Mouse (Mus musculus): ENCODE data around the gene Kdm8. TPM values are rescaled to one million over a fixed set of nuclear protein-coding genes. Genes with fewer than 3 reads are reported as not detected.

Gene Kdm8
- total and polyA plus RNA-seq, 2 experiments from 2014 or later: 3.8 to 4.0 TPM

DNA sequence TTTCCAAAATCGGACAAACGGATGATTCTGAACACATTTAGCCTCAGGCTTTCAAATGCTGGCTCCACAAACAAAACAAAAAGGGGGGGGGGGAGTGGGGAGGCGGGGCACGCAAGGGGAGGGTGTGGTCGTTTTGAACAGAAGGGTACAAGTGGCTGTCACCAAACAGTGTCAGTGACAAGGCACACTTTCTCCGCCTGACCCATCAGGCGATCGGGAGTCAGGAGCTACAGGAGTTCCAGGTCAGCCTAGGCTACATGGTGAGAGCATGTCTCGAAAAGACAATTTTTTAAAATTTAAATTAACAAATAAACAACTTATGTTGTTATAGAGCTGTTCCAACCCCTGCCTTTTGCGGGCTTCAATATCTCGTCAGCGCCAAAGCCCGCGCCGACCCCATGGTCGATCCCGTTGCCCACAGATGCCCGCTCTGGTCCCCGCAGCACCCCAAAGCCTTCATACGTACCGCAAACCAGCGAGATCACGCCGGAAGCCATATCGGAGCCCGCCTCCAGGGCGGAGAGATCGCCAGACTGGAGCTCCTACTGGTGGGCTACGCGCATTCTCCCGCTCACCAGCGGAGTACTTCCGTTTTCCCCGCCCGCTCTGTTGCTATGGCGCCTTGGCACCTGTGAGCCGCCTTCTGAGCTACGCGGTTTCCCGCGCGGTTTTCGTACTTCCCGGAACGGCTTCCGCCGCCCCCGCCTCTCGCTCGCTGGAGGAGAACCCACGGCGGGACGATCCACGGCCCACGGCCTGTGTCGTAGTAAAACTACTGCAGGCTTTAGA is 46.7 kb downstream of the Kdm8 start, which contains the start of gene Nsmce1:
Gene Nsmce1, minus strand, starts transcription at position 650 of the 789 bp plus-strand sequence.
- Histone ChIP-seq H3K9me3 (replicated peaks; ENCODE audit: control insufficient read depth, low read length) (no peaks in the 10 kb centered on the region), H3K4me3 (ENCODE audit: low read depth, low read length) (peak within 1 kb of the TSS; percentile 67), H3K9ac (replicated peaks; ENCODE audit: low read depth, low read length) (peak within 1 kb of the TSS; percentile 61), H3K27me3 (ENCODE audit: control insufficient read depth, insufficient read depth, low read length) (no peaks in the 10 kb centered on the region), H3K36me3 (replicated peaks; ENCODE audit: control insufficient read depth, insufficient read depth, low read length) (peaks cover 2% of the 10 kb centered on the region), H3K4me2 (ENCODE audit: low read depth, low read length) (peak within 1 kb of the TSS; percentile 80), H3K4me1 (ENCODE audit: control insufficient read depth, insufficient read depth) (peaks cover 19% of the 10 kb centered on the region), H3K27ac (ENCODE audit: low read depth) (peak within 1 kb of the TSS; percentile 84)
- under 1% methylated on average over 56 of the region's 56 CpGs for WGBS
- TF ChIP-seq EP300 (IDR thresholded peaks at IDR 0.05; ENCODE audit: low read depth) (peak; percentile 51; the same call in 1 of the 2 replicates), CTCF (IDR thresholded peaks at IDR 0.05; ENCODE audit: low read depth) (peak; percentile 37)
- ATAC-seq (ENCODE audit: insufficient read depth, low read depth) (peak; percentile 99), DNase-seq (ENCODE audit: low spot score) (peak; percentile 96)

DNA sequence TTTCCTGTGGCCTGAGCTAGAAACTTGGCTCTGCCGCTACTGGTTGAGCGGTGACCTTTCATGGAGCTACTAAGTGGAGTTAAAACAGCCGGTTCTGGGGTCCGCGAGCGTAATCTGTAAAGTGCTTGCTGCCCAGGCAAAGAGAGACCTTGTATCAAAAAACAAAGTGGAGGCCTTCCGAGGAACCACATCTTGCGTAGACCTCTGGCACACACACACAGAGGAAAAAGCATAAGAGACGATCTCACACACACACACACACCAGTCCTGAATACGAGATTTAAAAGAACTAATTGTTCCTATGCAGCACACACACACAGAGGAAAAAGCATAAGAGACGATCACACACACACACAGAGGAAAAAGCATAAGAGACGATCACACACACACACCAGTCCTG is 47.3 kb downstream of the Kdm8 start:
- Histone ChIP-seq H3K27ac (ENCODE audit: low read depth) (peak overlapping the region; percentile 84), H3K9me3 (replicated peaks; ENCODE audit: control insufficient read depth, low read length) (no peaks in the 10 kb centered on the region), H3K4me2 (ENCODE audit: low read depth, low read length) (peak overlapping the region; percentile 80), H3K4me3 (ENCODE audit: low read depth, low read length) (peak overlapping the region; percentile 67), H3K27me3 (ENCODE audit: control insufficient read depth, insufficient read depth, low read length) (no peaks in the 10 kb centered on the region), H3K9ac (replicated peaks; ENCODE audit: low read depth, low read length) (peak overlapping the region; percentile 61), H3K4me1 (ENCODE audit: control insufficient read depth, insufficient read depth) (peaks cover 19% of the 10 kb centered on the region), H3K36me3 (replicated peaks; ENCODE audit: control insufficient read depth, insufficient read depth, low read length) (no peaks in the 10 kb centered on the region; the same call in 1 of the 2 replicates)
- ATAC-seq (ENCODE audit: insufficient read depth, low read depth) (no peak), DNase-seq (ENCODE audit: low spot score) (no peak)
- WGBS: 20% methylated on average over 12 of the region's 12 CpGs
- TF ChIP-seq EP300 (IDR thresholded peaks at IDR 0.05; ENCODE audit: low read depth) (no peak), CTCF (IDR thresholded peaks at IDR 0.05; ENCODE audit: low read depth) (no peak)

DNA sequence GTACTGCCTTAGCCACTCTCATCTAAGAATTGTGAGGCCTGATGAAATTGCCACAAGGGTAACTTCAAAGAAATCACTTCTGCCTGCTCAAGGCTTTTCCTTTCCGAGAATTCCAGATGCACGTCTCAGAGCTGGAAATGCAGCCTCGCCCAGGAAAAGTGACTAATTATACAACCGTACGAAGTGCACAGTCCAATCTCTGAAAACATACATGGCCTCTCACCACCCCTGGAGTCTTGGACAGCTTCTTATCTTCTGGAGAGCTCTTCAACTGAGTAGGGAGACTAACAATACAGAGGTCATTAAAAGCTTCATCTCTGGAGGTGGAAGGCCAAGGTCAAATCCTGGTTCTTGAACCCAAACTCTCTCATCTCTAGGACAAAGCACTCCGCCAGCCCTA is 48.1 kb downstream of the Kdm8 start:
- no peak overlapping the region for H3K4me2 ChIP-seq (ENCODE audit: low read depth, low read length)
- DNase-seq (ENCODE audit: low spot score) (no peak), ATAC-seq (ENCODE audit: insufficient read depth, low read depth) (no peak)
- no peaks in the 10 kb centered on the region; the same call in 1 of the 2 replicates for H3K36me3 ChIP-seq (replicated peaks; ENCODE audit: control insufficient read depth, insufficient read depth, low read length)
- no peaks in the 10 kb centered on the region for H3K9me3 ChIP-seq (replicated peaks; ENCODE audit: control insufficient read depth, low read length)
- 63% methylated on average over 6 of the region's 6 CpGs for WGBS
- H3K27me3 ChIP-seq (ENCODE audit: control insufficient read depth, insufficient read depth, low read length): no peaks in the 10 kb centered on the region
- peak overlapping the region; percentile 84 for H3K27ac ChIP-seq (ENCODE audit: low read depth)
- H3K9ac ChIP-seq (replicated peaks; ENCODE audit: low read depth, low read length): no peak overlapping the region
- H3K4me1 ChIP-seq (ENCODE audit: control insufficient read depth, insufficient read depth): peaks cover 19% of the 10 kb centered on the region
- H3K4me3 ChIP-seq (ENCODE audit: low read depth, low read length): no peak overlapping the region
- TF ChIP-seq EP300 (IDR thresholded peaks at IDR 0.05; ENCODE audit: low read depth) (0 out of 2 replicates have a peak, but pooled peaks have one; percentile 15), CTCF (IDR thresholded peaks at IDR 0.05; ENCODE audit: low read depth) (no peak)

DNA sequence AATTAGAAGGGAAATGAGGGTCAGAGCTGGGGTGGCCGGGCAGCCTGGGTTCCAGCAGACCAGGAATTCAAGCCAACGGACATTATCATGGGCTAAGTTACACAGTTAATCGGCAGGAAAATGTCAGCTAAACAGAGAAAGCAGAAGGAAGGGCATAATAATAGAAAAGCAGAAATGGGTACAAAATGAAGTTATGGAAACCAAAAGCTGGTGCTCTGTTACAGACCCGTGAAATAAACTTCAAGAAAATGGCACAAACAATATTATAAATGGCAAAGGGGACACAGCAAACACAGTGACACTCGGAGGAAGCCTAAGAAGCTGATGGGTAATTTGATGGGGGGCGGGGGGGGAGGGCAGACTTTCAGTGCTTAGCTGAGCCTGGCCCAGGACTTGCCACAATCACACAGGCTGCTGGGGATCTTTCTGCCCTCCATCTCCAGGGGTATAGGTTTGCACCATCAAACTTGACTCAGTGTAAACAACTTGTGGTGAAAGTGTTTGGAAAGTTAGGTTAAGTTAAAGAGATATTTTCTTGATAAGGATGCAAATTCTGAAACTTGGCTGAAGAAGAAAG is 51.5 kb downstream of the Kdm8 start:
- Histone ChIP-seq H3K36me3 (replicated peaks; ENCODE audit: control insufficient read depth, insufficient read depth, low read length) (no peaks in the 10 kb centered on the region), H3K9me3 (replicated peaks; ENCODE audit: control insufficient read depth, low read length) (no peaks in the 10 kb centered on the region), H3K27me3 (ENCODE audit: control insufficient read depth, insufficient read depth, low read length) (no peaks in the 10 kb centered on the region), H3K4me2 (ENCODE audit: low read depth, low read length) (no peak overlapping the region), H3K4me3 (ENCODE audit: low read depth, low read length) (no peak overlapping the region), H3K27ac (ENCODE audit: low read depth) (no peak overlapping the region), H3K9ac (replicated peaks; ENCODE audit: low read depth, low read length) (no peak overlapping the region), H3K4me1 (ENCODE audit: control insufficient read depth, insufficient read depth) (peaks cover 11% of the 10 kb centered on the region; the same call in 1 of the 2 replicates)
- TF ChIP-seq CTCF (IDR thresholded peaks at IDR 0.05; ENCODE audit: low read depth): no peak
- ATAC-seq (ENCODE audit: insufficient read depth, low read depth) (no peak), DNase-seq (ENCODE audit: low spot score) (no peak)
- 69% methylated on average over 6 of the region's 6 CpGs for WGBS

DNA sequence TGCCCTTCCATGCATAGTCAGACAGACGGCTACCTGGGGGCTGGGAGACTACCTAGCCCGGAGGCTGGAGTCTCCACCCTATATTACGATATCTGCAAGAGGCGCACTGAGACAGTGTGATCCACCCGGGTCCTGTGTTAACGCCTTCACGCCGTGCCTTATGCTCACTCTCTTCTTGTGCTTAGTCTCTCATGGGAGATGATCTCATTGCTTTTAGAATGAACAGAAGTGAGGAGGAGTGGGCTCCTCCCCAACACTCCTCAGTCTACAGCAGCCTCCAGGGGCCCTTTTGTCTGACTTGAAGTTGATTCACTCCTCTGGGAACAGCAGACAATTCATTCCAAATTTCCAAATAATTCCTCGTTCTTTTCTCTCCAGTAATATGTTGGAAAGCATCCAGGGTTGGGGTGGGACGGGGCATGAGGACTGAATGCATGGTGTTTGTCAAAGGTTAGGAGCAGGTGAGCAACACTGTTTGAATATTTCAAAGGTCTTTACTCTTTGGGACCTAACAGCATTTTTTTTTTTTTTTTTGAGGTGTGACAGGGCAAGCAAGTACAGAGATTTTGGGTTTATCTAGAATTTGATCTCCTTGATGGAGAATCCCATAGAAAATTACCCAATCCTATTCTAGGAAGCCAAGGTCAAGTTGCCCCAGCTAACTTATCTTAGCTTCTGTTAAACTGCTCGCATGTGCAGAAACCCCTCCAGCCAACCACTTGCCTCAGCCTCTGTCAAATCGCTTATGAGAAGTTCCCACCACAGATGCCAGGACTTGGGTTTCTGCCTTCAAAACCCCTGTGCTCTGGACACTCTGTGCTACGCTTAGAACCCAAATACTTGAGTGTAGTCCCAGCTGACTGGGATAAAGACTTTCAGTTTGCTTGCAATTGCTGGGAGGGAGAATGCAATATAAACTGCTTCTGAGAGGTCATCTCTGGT is 55.7 kb downstream of the Kdm8 start:
- peak; percentile 51; the same call in 1 of the 2 replicates for ATAC-seq (ENCODE audit: insufficient read depth, low read depth)
- 47% methylated on average over 13 of the region's 13 CpGs for WGBS
- DNase-seq (ENCODE audit: low spot score): no peak

More for the DNA sequence above, 55.7 kb downstream of the Kdm8 start:
- Histone ChIP-seq H3K4me1 (ENCODE audit: control insufficient read depth, insufficient read depth) (peaks cover 3% of the 10 kb centered on the region; the same call in 1 of the 2 replicates), H3K9ac (replicated peaks; ENCODE audit: low read depth, low read length) (no peak overlapping the region), H3K9me3 (replicated peaks; ENCODE audit: control insufficient read depth, low read length) (no peaks in the 10 kb centered on the region), H3K27me3 (ENCODE audit: control insufficient read depth, insufficient read depth, low read length) (no peaks in the 10 kb centered on the region), H3K36me3 (replicated peaks; ENCODE audit: control insufficient read depth, insufficient read depth, low read length) (no peaks in the 10 kb centered on the region), H3K4me2 (ENCODE audit: low read depth, low read length) (no peak overlapping the region), H3K27ac (ENCODE audit: low read depth) (no peak overlapping the region), H3K4me3 (ENCODE audit: low read depth, low read length) (no peak overlapping the region)
- TF ChIP-seq EP300 (IDR thresholded peaks at IDR 0.05; ENCODE audit: low read depth) (no peak), CTCF (IDR thresholded peaks at IDR 0.05; ENCODE audit: low read depth) (no peak)
